Mouse (Mus musculus): ENCODE measurements around the gene Rasal3. TPM values are rescaled to one million over a fixed set of nuclear protein-coding genes. Genes with fewer than 3 reads are reported as not detected.

Gene Rasal3
- polyA plus RNA-seq, 2 experiments = 2.0 to 2.2 TPM

- Histone ChIP-seq H3K36me3 (replicated peaks; ENCODE audit: control insufficient read depth, insufficient read depth, low read depth) (peaks cover 9% of the 10 kb centered on the region), H3K4me3 (ENCODE audit: insufficient read depth in 1 of 2, low read depth in 2 of 2, low read length in 2 of 2) (peak overlapping the region; percentile 81 to 94), H3K9ac (replicated peaks) (peak overlapping the region; percentile 66), H3K4me1 (replicated peaks; ENCODE audit: control insufficient read depth in 2 of 2, insufficient read depth in 2 of 2, low read length in 1 of 2) (peaks cover 33 to 42% of the 10 kb centered on the region in 2 experiments), H3K27ac (peak overlapping the region; percentile 71), H3K4me2 (ENCODE audit: low read depth) (peak overlapping the region; percentile 92), H3K9me3 (ENCODE audit: control insufficient read depth, low read length) (no peaks in the 10 kb centered on the region), H3K27me3 (ENCODE audit: control insufficient read depth, insufficient read depth, low read length) (no peaks in the 10 kb centered on the region)
- peak; percentile 78 to 82 (median 78) for DNase-seq (ENCODE audit: low read depth in 3 of 3, low spot score in 3 of 3)
- no peak for TF ChIP-seq CTCF (IDR thresholded peaks at IDR 0.05; ENCODE audit: low read depth)
- no peak for TF ChIP-seq EP300 (IDR thresholded peaks at IDR 0.05; ENCODE audit: low read depth)
- peak; percentile 87 for ATAC-seq (ENCODE audit: insufficient read depth)
- under 1% methylated on average over 41 of the region's 47 CpGs for WGBS (ENCODE audit: insufficient replicate concordance)
These were observed 39.1 kb downstream of the Rasal3 start for GRCm38 (mm10) chr17:32364331-32364730.

- DNase-seq (ENCODE audit: low read depth in 3 of 3, low spot score in 3 of 3) (no peak), ATAC-seq (ENCODE audit: insufficient read depth) (peak; percentile 54)
- peak overlapping the region; percentile 81 to 94 for H3K4me3 ChIP-seq (ENCODE audit: insufficient read depth in 1 of 2, low read depth in 2 of 2, low read length in 2 of 2)
- H3K27me3 ChIP-seq (ENCODE audit: control insufficient read depth, insufficient read depth, low read length) = no peaks in the 10 kb centered on the region
- no peaks in the 10 kb centered on the region for H3K9me3 ChIP-seq (ENCODE audit: control insufficient read depth, low read length)
- WGBS (ENCODE audit: insufficient replicate concordance) = under 1% methylated on average over 27 of the region's 50 CpGs
- no peak overlapping the region for H3K27ac ChIP-seq
- peak overlapping the region; percentile 66 for H3K9ac ChIP-seq (replicated peaks)
- TF ChIP-seq EP300 (IDR thresholded peaks at IDR 0.05; ENCODE audit: low read depth) (no peak), CTCF (IDR thresholded peaks at IDR 0.05; ENCODE audit: low read depth) (no peak)
- peaks cover 13% of the 10 kb centered on the region for H3K36me3 ChIP-seq (replicated peaks; ENCODE audit: control insufficient read depth, insufficient read depth, low read depth)
- peaks cover 30 to 38% of the 10 kb centered on the region in 2 experiments for H3K4me1 ChIP-seq (replicated peaks; ENCODE audit: control insufficient read depth in 2 of 2, insufficient read depth in 2 of 2, low read length in 1 of 2)
- H3K4me2 ChIP-seq (ENCODE audit: low read depth) = peak overlapping the region; percentile 64
These were observed 39.5 kb downstream of the Rasal3 start for GRCm38 (mm10) chr17:32363821-32364301.

GRCm38 (mm10) chr17:32362686-32363085, 40.7 kb downstream of the Rasal3 start:
- H3K4me3 ChIP-seq (ENCODE audit: insufficient read depth in 1 of 2, low read depth in 2 of 2, low read length in 2 of 2) = peak overlapping the region; percentile 4 to 81; a peak in 1 of 4 replicates

GRCm38 (mm10) chr17:32359928-32360327, 43.5 kb downstream of the Rasal3 start:
- peaks cover 49% of the 10 kb centered on the region for H3K36me3 ChIP-seq (replicated peaks; ENCODE audit: control insufficient read depth, insufficient read depth, low read depth)
- H3K9ac ChIP-seq (replicated peaks) = no peak overlapping the region
- H3K4me3 ChIP-seq (ENCODE audit: insufficient read depth in 1 of 2, low read depth in 2 of 2, low read length in 2 of 2) = no peak overlapping the region
- 87% methylated on average over 18 of the region's 18 CpGs for WGBS (ENCODE audit: insufficient replicate concordance)
- H3K4me2 ChIP-seq (ENCODE audit: low read depth) = no peak overlapping the region
- TF ChIP-seq CTCF (IDR thresholded peaks at IDR 0.05; ENCODE audit: low read depth) = no peak
- no peak for TF ChIP-seq EP300 (IDR thresholded peaks at IDR 0.05; ENCODE audit: low read depth)
- DNase-seq (ENCODE audit: low read depth in 3 of 3, low spot score in 3 of 3) = no peak
- H3K27me3 ChIP-seq (ENCODE audit: control insufficient read depth, insufficient read depth, low read length) = no peaks in the 10 kb centered on the region
- H3K27ac ChIP-seq = no peak overlapping the region
- ATAC-seq (ENCODE audit: insufficient read depth) = no peak
- H3K9me3 ChIP-seq (ENCODE audit: control insufficient read depth, low read length) = no peaks in the 10 kb centered on the region
- peaks cover 15 to 16% of the 10 kb centered on the region in 2 experiments for H3K4me1 ChIP-seq (replicated peaks; ENCODE audit: control insufficient read depth in 2 of 2, insufficient read depth in 2 of 2, low read length in 1 of 2)

More at GRCm38 (mm10) chr17:32362686-32363085, 40.7 kb downstream of the Rasal3 start:
- DNase-seq (ENCODE audit: low read depth in 3 of 3, low spot score in 3 of 3) (no peak), ATAC-seq (ENCODE audit: insufficient read depth) (no peak)
- 74% methylated on average over 4 of the region's 4 CpGs for WGBS (ENCODE audit: insufficient replicate concordance)
- Histone ChIP-seq H3K27me3 (ENCODE audit: control insufficient read depth, insufficient read depth, low read length) (no peaks in the 10 kb centered on the region), H3K4me2 (ENCODE audit: low read depth) (peak overlapping the region; percentile 64), H3K9ac (replicated peaks) (no peak overlapping the region; the same call in 1 of the 2 replicates), H3K9me3 (ENCODE audit: control insufficient read depth, low read length) (no peaks in the 10 kb centered on the region), H3K4me1 (replicated peaks; ENCODE audit: control insufficient read depth in 2 of 2, insufficient read depth in 2 of 2, low read length in 1 of 2) (peaks cover 24 to 29% of the 10 kb centered on the region in 2 experiments), H3K27ac (no peak overlapping the region), H3K36me3 (replicated peaks; ENCODE audit: control insufficient read depth, insufficient read depth, low read depth) (peaks cover 24% of the 10 kb centered on the region)
- TF ChIP-seq EP300 (IDR thresholded peaks at IDR 0.05; ENCODE audit: low read depth) = no peak

DNA sequence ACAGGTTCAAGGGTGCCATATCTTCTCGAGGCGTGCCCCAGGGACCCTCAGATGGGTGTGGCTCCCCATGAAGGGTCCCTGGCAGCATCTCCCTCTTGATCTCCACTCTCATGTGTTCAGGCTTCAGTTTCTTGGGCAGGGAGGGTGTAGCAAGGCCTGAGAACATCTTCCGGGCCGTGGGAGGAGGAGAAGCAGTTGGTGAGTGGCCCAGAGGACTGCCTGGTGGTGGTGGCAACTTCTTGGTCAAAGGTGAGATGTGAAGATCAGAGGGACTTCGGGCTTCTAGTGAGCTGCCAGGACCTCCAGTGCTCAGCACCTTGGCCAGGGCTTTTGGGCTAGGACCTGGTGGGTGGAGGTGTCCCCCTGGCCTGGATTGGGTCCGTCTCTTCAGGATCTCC, 44.4 kb downstream of the Rasal3 start:
- Histone ChIP-seq H3K4me1 (replicated peaks; ENCODE audit: control insufficient read depth in 2 of 2, insufficient read depth in 2 of 2, low read length in 1 of 2) (peaks cover 10 to 11% of the 10 kb centered on the region in 2 experiments), H3K27ac (no peak overlapping the region), H3K4me3 (ENCODE audit: insufficient read depth in 1 of 2, low read depth in 2 of 2, low read length in 2 of 2) (no peak overlapping the region), H3K4me2 (ENCODE audit: low read depth) (no peak overlapping the region), H3K9ac (replicated peaks) (no peak overlapping the region), H3K36me3 (replicated peaks; ENCODE audit: control insufficient read depth, insufficient read depth, low read depth) (peaks cover 57% of the 10 kb centered on the region), H3K9me3 (ENCODE audit: control insufficient read depth, low read length) (no peaks in the 10 kb centered on the region), H3K27me3 (ENCODE audit: control insufficient read depth, insufficient read depth, low read length) (no peaks in the 10 kb centered on the region)
- DNase-seq (ENCODE audit: low read depth in 3 of 3, low spot score in 3 of 3) (no peak), ATAC-seq (ENCODE audit: insufficient read depth) (no peak)
- TF ChIP-seq EP300 (IDR thresholded peaks at IDR 0.05; ENCODE audit: low read depth) (no peak), CTCF (IDR thresholded peaks at IDR 0.05; ENCODE audit: low read depth) (no peak)
- 80% methylated on average over 6 of the region's 6 CpGs for WGBS (ENCODE audit: insufficient replicate concordance)

Data from liver, embryonic 14.5 days (tissue).